Mouse (Mus musculus) cerebellum, adult 11-12 months (tissue): Measurements from ENCODE around the gene Trmt11.
"Not testable (repeated sequence)": the region's sequence is repeated elsewhere in the genome, so short reads cannot be mapped to it uniquely, and the experiment has no call there.

ENCODE experiments used
- DNase-seq: peaks from one replicate; pipeline ENCODE4 v3.0.0; 2022

Gene Trmt11

DNA sequence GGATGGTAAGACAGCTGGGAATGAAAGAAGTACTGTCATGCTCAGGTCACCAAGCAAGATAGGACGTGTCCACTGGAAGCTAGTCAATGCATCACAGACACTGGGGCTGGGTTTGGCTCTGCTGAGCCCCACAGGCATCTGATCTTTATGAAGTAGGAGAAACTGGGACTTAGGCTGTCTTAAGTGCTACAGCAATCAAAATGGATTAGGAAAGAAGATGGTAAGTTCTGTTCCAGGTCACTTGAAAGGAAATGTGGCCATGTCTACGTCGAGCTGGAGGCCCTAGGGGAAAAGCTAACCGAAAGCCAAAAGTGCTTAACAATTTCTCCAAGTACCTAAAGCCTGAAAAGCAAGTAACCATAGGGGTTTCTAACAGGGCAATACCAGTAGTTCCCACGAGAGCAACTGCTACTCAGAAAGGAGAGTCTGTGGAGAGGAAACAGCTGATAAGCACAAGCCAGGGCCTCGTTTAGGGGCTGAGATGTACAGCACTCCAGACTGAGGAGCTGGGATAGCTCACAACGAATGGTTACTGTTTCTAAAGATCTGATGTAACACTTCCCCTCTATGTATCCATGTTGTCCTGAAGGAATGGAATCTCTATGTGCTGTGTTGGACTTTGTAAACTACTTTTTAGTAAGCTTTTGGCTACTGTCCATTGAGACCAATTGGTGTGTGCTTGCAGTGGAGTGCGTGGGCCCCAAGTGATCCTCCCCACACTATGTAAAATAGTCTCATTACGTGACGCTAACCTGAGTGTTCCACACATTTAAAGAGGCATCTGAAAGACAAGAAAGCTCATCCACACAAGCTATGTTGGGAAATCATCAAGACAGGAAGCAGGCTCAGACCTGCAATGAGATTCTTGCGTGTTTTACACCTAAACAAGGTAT lies 44.6 kb downstream of the Trmt11 start:
- no peak for DNase-seq

DNA sequence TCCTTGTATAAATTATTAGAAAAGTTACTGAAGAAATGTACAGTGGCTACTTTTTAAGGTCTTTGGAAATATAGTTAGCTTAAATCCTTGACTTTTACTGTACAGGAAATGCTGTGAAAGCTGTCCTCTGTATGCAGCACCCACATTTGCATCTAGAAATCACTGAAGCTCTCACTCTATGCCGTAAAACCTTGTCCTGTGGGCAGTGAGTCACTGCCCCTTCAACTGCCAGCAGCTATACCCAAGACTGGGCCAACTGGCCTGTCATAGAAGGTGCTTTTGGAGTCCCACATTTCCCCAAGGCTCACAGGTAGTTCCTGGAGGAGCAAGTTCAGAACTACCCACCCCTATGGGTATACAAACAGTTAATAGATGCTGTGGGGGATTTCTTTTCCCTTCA lies 48.2 kb downstream of the Trmt11 start:
- DNase-seq = no peak

- DNase-seq = no peak
These were observed 50.6 kb downstream of the Trmt11 start for GRCm38 (mm10) chr10:30549974-30550373.

GRCm38 (mm10) chr10:30538538-30538815 lies 62.1 kb downstream of the Trmt11 start:
- no peak for DNase-seq

GRCm38 (mm10) chr10:30537734-30538537 lies 62.6 kb downstream of the Trmt11 start:
- no peak for DNase-seq

GRCm38 (mm10) chr10:30535930-30536329 lies 64.6 kb downstream of the Trmt11 start:
- not testable (repeated sequence) for DNase-seq

DNA sequence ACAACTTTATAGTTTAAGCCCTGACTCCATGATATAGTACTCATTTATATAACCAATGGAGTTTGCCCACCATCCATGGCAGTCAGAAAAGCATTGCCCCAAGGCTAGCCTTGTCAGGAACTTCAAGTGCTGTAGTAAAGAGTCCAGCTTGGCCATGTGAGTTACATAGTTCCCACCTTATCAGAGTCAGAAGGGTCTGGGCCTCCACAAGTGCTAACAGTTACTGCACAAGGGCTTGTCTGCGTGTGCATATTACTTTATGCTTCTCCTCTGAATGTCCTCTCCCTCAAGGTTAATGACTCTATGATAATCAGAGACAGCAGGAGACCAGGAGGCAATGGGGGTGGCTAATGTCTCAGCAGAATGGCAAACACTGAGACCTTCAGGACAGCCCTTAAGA lies 73.4 kb downstream of the Trmt11 start:
- no peak for DNase-seq

DNA sequence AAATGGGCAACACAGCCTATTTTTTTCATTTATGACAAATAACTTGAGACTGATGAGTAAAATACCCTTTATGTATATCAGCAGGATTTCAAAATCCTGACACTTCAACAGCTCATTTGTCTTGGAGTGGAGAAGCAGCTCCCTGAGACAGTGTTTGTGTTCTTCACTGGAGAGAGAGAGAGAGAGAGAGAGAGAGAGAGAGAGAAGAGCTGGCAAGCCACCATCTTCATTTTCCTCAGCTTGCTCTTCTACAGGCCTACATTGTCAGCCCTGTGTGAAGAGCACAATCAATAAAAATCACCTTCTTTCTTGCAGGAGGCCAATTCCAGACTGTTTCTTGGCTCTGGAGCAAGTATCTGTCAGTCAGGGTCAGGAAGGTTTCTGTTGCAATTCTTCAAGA lies 78.8 kb downstream of the Trmt11 start:
- no peak for DNase-seq

GRCm38 (mm10) chr10:30519143-30519542 lies 81.4 kb downstream of the Trmt11 start:
- DNase-seq = no peak

- no peak for DNase-seq
These were observed 83.3 kb downstream of the Trmt11 start for GRCm38 (mm10) chr10:30517224-30517623.

DNA sequence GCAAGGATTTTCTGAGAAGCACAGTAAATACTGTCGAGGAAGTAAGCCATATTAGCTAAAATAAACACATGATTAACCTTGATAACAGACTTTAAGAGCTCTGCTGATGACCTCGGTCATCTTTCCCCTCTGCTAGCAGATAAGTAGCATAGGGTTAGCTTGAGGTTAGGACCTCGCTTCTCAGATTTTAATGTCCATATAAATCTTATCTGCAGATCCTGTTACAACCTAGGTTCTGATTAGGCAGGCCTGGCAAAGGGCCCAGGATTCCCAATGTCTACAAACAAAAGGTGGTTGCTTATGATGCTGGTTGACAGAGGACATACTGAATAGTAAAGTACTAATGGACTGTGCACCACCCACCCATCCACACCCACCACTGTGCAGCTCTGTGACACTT lies 83.8 kb downstream of the Trmt11 start:
- no peak for DNase-seq

DNA sequence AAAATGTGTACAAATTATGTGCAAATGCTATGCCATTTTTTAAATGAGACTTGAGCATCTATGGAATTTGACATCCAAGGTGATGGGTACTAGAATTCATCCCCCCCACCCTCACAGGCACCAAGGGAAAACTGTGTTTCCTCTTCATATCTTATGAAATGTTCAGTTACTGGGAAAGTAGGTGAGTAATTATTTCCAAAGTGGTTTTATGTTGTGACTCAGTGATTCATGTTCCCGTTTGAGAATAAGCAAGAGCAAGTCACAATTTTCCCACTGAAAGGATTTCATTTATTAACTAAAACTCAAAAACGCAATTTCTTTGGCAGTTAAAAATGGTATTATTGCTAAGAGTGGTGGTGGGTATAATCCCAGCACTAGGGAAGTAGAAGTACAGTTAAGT lies 95.8 kb downstream of the Trmt11 start:
- no peak for DNase-seq

DNA sequence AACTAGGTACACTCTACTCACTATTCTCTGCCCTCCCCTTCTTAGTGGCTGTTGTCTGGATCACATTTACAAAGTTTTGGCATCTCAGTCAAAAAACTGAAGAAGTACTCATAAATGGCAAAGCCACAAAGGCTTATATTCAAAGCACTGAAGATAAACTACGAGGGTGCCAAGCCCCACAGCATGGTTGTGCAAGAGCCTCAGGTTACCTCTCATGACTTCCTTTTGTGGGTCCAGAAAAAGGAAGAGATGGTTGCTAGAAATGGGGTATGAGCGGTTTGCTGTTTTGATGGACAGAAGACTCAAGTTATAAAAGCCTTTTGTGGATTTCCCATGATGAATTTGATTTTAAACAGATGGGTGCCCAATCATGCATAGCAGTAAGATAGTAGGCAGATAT lies 97.4 kb downstream of the Trmt11 start:
- no peak for DNase-seq

GRCm38 (mm10) chr10:30502718-30503117 lies 97.8 kb downstream of the Trmt11 start:
- DNase-seq = no peak

GRCm38 (mm10) chr10:30498223-30498622 lies 102.3 kb downstream of the Trmt11 start:
- DNase-seq = not testable (repeated sequence)
